Mouse (Mus musculus) kidney, postnatal 14 days (tissue): Measurements from ENCODE around the gene 1810062G17Rik.

Source experiments
- DNase-seq: peaks from one replicate; pipeline ENCODE4 v3.0.0; 2022; ENCODE audit warnings: mixed read lengths

1810062G17Rik gene

DNA sequence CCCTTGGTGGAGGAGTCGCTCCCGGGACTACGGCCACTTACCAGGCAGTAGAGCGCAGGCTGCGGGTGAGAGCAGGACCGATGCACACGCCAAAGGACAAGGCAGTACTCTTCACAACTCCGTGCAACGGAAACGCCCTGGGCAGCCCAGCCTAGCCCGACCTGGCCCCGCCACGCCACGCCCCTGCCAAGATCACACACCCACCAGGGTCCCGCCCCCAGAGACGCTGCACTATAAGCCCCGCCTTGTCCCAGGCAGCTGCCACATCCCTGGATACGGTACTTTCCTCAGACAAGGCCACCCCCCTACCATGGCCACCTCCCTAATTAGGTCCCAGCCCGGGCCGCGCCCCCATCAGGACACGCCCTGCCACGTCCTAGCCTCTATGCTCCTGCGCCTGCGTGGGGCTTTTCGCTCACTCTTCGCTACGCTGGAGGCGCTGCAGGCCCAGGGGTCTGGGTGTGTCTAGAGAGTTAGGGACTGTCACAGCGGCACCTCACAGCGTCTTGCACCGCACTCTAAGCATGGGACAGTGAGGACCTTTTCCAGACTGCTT lies at the start of gene 1810062G17Rik, which contains the start of gene Anxa5:
Gene 1810062G17Rik, plus strand, starts transcription at position 406 of the 556 bp plus-strand sequence.
Gene Anxa5, minus strand, starts transcription at position 363 of the 556 bp plus-strand sequence.
- peak; percentile 98 for DNase-seq

DNA sequence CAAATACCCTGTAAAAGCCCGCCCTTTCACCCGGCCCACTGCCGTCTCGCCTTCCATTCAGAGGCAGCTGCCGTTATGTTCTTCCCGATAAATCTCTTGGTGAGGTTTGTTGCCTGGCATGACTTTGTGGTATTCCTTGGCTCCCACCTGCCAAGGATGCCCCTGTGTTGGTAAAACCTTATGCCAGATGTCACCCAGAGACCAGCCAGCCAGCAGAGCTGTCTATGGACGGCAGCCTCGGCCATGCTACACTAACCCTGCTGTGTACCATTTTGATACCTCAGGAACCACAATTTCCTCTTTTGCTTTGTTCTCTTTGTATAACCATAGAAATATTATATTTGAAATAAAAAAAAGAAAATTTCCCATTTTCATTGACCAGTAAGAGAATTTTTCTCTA lies 48.4 kb upstream of the 1810062G17Rik start:
- no peak for DNase-seq

DNA sequence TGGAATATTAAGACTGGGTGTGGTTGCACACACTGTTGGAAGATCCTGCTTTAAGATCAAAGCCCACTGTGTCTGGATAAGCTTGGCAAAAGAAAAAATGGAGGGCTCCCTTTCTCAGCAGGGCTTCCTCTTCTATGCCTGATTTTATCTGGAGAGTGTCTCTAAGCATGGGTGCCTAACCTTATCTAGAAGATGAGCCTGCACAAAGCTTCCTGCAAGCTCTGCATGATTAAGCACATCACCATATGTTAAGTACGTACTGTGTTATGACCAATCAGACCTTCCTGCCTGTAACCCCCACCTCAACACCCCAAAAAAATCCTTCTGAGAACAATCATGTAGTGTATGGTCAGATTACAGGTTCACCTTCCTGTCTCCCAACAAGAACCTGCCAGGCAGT lies 45.4 kb upstream of the 1810062G17Rik start:
- no peak for DNase-seq

DNA sequence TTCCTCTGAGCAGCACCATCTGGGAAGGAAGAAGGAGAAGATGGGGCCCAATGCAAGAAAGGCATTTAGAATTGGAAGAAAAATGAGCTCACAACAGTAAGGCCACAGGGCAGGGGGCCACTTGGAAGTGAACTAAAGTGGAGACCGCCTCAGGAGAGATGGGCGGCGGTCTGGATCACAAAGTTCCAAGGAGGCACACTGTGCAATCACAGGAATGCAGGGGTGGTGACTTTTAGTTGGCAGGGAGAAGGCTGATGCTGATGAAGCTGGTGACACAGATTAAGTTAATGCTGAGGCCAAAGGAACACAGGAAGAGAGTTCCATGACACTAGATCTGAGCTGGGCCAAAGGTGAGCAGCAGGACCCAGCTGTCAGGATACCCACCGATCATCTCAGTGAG lies 35.5 kb upstream of the 1810062G17Rik start:
- DNase-seq, result no peak

DNA sequence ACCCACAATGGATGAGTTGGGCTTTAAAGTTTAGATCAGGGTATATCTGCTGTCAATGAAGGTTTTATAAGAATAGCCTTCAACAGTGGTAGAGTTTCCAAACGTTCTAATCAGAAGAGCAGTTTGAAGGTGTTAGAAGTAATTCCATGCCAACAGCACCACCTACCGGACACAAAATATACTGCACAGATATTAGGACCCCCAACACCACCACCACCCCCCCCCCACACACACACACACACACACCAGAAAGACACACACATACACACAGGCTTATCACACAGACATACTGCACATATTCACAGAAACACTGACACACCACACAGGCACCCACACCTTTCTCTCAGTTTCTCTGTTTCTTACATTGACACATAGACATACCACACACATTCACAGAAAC lies 33.3 kb upstream of the 1810062G17Rik start:
- peak; percentile 53 for DNase-seq

DNA sequence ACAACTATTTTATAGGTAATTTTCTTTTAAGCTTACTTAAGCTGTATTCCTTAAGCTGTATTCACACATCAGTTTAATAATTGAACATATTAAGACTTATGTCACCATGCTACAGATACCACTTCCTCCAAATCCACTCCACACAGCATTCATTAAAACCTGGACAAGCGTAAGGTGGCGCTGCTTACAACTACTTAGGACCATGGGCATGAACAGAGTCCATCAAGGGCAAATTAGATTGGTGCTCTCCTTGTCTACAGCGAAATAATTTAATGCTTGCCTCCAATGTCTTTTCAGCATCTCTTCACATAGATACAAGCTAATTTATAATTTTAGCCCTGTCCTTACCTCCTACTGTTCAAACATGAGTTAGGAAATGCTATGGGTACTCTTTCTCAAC lies 29.7 kb upstream of the 1810062G17Rik start:
- no peak for DNase-seq

DNA sequence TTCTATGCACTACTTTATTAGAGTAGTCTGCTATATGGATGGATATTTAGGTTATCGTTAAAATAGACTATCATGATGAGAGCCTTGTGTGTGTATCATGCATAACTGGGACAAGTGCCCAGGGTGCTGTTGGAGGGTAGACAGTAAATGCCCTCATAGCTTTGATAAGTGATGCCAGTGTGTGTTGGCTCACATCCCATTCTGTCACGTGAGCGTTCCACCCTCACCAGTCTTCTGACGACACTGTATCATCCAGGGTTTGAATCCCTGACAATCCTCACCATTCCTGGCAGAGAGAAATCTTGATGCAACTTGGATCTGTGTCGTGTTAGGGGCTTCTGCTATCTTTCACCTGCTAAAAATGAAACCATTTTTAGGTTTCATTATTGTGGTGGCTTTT lies 29.2 kb upstream of the 1810062G17Rik start:
- DNase-seq, result no peak

DNA sequence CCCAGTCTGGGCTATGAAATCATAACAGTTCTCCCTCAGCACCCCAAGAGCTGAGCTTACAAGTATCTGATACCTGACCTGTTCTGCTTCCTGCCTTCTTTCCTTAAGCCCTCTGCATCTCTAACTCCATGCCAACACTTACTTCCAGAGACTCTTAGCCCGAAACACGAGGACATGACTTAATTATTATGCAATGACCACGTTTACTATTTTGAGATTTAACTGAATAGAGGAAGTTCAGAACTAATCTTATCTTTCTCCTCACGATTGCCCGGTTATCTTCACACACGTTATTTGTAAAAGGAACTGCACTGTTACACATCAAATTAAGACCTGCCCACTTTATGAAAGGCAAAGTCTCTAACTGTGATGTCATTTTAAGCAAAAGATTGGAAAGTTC lies 28.8 kb upstream of the 1810062G17Rik start:
- no peak for DNase-seq

DNA sequence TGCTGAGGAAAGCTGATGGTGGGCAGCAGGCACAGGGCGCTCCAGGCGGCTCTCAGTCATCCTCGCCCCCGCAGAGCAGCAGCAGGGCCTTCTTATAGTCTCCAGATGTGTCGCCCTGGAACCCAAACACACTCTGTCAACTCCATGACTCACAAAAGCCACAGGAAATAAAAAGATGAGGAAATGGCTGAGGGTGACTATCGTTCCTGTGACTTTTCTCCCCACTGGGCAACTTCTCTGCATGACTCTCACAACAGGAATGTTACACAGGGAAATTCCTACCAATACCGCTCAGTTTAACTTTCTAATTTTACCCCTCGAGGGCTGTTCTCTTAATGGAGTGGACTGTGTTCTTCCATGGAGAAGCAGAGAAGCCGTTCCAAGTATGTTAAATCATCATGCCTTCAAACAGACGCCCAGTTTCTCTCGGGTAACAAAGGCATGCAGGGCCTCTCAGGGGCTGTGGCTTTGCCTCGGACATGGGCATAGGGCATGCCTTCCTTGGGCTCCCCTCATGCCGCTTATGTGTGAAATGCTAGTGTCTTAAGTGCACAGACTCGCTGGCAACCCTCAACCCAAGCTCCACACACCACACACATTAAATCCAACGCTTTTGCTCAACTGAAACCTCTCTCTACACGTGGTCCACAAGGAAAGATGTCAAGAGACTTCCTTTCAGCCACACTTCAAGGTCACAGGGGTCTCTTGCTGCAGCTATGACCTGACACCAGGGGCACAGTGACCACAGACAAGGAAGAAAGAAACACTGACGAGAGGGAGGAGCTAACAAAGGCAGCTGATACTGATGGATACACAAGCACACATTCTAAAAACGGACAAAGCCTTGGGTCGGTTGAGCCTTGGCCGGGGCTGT lies 26.2 kb upstream of the 1810062G17Rik start:
- no peak for DNase-seq

DNA sequence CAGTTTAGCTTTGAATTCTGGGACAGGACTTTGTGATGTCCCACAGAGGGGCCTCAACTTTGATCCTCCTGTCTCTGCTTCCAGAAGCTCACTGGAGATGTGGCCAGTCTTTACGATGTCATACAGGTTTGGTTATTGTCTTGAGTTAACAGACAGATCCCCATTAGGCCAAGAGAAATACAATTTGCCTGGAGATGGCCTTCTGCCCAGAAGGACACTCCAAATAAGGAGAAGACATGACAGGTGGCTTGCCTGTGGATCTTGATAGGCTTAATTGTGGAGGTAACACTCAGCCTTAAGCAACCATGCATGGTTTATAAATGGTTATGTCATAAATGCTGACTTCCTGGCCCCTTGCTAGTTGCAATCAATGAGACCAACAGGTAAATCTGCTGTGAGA lies 23.2 kb upstream of the 1810062G17Rik start:
- DNase-seq, result no peak

DNA sequence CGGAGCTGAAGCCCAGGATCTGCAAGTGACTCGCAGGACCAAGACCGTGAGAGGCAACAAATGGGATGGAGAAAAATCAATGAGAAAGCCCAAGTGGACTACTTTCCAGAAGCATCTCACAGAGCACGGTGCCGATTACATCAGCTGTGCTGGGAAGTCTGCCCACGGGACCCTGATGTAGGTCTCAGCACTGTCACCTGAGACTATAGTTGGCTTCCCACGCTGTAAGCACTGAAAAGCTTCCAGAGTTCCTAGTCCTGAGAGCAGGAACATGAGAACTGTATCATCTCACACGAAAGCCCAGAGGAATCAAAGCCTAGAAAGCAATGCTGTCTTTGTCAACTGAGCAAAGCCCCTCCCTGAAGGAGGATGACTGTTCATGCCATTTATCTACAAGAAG lies 20.6 kb upstream of the 1810062G17Rik start:
- DNase-seq, result no peak

DNA sequence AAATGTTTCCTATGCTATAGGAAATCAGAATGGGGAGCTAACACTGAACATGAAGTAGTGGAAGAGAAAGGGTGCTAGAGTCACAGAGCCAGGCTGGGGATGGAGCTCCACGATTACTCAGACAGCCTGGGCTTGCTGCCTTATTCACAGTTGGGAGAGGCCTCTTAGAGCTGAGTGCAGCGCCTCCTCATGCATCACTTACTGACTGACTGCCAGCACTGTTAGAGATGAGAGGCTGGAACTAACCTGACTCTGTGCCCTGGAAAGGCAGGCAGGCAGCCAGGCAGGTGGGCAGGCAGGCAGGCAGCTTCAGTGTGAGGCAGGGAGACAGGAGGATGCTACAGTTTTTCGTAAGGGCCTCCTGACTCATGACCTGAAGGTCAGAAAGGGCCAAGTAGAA lies 20.2 kb upstream of the 1810062G17Rik start:
- no peak for DNase-seq

DNA sequence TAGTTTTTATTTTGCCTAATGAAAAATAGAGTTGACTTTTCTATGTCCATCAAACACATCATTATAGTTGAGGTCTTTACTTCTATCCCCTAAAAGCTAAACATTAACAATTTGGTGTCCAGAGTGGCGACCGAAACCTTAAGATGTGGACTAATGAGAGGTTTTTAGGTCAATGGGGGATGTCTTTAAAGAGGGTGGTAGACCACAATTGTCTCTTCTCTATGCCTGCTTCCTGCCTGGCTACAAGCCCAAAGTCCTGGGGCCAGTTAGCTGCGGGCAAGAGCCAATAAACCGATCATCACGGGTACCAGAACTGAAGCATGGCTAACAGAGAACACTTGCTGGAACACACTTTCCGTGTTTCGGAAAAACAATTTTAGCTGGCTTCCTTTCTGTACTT lies 15.0 kb upstream of the 1810062G17Rik start:
- DNase-seq, result no peak

DNA sequence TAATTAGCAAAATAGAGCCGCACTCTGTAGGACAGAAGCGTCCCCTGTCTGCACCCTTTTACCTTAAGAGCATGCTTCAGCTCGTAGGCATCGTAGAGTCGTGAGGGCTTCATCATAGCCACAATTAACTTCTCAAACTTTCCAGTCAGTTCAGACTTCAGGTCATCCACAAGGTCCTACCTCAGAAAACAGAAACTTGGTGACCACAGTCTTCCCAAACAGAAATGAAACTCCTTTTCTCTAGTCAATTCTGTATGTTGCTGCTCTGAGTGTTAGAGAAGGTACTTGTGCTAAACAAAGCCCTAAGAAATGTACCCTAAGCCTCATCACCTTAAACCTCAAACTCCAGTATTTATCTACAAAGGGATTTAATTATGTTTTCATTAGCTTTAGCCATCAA lies 13.9 kb upstream of the 1810062G17Rik start:
- DNase-seq, result no peak

DNA sequence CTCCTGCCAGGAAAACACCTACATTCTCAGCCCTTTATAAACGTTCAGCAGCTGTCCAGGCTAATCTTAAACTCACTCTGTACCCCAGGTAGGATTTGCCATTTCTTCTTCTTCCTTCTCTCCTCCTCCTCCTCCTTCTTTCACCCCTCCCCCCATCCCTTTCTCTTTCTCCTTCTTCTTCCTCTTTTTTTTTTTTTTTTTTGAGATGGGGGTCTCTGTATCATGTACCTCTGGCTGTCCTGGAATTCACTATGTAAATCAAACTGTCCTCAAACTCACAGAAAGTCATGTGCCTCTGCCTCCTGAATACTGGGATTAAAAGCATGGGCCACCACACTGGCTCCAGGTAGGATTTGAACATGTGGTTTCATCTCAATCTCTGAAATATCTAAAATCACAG lies 13.4 kb upstream of the 1810062G17Rik start:
- no peak for DNase-seq

DNA sequence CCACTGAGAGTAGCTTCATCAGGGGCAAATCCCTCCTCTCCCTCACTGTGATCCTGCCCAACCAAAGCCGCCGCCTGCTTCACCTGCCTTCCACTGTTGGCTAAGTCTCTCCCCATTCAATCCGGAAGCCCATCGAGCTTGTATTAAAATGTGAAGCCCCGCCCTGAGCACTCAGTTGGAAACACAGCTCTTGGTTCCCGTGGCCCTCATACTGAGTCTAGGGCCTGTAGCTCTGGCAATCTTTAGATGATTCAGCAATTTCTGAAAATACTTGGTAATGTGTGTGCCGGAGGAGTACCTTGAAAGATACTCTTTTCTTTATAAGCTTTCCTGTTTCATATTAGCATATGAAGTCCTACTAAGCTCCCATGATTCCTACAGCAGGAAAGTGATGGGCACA lies 10.2 kb upstream of the 1810062G17Rik start:
- no peak for DNase-seq

DNA sequence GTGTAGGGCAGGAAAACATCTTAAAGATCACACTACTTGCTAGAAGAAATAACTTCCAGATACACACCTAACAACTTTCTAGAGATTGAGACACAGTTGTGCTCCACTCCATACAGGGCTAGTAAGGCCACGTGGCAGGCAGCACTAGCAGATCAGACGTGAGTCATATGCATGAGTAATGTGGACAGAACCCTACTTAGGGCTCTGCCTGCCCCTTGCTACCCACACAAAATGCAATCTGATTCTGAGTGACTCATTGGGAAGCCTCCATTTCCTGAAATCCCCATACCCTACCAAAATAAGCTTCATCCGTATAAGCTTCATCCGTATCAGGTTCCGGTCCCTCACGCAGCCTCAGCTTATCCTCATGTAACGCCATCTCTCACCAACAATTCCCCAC lies 8.1 kb upstream of the 1810062G17Rik start:
- no peak for DNase-seq

DNA sequence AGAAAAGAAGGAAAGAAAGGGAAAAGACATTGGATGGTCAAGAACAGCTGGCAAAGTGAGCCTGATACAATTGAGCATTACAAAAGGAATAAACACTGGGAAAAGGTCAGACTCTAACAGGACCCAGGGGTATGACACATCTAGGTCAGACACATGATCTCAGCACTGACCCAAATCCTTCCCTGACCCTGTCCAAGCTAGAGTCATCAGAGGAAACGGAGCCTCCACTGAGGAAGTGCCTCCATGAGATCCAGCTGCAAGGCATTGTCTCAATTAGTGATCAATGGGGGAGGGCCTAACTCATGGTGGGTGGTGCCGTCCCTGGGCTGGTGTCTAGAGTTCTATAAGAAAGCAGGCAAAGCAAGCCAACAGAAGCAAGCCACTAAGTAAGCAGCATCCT lies 6.9 kb upstream of the 1810062G17Rik start:
- no peak for DNase-seq

DNA sequence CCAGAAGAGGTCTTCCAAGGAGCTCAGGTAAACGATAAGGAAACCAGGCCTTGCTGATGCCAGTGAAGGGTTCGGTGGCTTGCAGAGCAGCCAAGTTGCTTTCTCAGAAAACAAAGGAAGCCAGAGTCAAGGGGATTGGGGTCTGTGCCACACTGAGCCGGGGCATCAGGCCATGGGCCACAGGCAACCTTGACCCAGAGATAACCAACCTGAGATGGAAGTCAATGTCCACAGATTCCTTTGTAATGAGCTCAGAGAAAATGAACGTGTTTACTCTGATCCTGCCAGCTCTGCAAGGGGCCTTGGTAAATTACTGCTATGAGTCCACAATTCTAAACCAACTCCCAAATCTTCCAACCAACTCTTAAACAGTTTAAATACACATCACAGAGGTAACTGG lies 3.9 kb upstream of the 1810062G17Rik start:
- DNase-seq, result no peak

DNA sequence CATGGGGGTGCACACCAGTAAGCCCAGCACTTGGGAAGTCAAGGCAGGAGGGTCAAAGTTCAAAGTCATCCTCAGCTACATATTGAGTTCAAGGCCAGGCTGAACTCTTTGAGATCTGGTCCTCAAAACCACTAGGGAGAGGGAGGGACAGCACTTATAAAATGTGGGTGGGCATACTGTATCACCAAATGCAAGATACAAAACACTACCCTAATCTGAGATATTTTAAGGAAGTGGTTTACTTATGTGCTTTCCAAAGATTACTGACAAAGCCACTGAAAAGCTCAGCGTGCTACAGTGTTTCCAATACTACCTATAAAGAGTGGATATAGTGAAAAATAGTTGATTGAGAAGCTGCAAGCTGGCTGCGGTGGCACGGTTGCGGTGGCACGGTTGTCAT lies 2.5 kb upstream of the 1810062G17Rik start:
- no peak for DNase-seq

DNA sequence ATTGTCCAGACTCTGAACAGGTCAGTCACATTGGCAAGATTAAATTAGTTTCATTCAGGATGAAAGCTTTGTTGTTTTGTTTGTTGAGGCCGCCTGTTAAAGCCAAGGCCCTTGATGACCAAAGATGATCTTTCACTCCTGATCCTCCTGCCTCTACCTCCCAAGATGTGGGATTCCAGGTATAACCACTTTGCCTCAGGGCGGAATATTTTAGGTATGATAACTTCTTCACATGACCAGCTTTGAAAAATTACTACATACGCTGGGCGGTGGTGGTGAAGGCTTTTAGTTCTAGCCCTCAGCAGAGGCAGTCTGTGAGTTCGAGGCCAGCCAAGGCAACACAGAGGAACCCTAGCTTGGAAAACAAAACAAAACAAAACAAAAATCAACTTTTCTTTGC lies 1.3 kb upstream of the 1810062G17Rik start:
- no peak for DNase-seq

DNA sequence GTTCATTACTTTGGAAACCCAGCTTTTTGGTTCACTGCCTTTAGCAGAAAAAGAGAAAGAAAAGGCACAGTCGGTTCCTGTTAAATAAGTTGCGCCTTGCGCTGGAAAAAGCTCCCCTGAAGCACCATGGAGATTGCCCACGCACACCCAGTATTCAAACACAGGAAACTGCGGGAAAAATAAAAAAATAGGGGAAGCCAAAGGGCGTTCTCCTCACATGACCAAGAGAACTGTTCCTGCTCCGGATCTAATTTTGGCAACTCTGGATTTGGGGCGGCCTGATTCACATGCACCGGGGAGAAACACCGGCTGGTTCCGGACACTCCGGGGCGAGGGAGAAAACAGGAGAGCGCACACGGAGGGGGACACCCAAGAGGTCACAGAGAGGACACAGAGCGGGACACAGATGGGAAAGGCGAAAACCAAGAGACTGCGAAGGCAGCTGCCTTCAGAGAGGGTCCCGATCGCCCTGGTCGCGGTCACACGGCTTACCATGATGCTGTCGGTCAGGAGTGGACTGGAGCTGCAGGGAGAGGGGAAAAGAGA lies 726 bp upstream of the 1810062G17Rik start:
- peak; percentile 55 for DNase-seq

DNA sequence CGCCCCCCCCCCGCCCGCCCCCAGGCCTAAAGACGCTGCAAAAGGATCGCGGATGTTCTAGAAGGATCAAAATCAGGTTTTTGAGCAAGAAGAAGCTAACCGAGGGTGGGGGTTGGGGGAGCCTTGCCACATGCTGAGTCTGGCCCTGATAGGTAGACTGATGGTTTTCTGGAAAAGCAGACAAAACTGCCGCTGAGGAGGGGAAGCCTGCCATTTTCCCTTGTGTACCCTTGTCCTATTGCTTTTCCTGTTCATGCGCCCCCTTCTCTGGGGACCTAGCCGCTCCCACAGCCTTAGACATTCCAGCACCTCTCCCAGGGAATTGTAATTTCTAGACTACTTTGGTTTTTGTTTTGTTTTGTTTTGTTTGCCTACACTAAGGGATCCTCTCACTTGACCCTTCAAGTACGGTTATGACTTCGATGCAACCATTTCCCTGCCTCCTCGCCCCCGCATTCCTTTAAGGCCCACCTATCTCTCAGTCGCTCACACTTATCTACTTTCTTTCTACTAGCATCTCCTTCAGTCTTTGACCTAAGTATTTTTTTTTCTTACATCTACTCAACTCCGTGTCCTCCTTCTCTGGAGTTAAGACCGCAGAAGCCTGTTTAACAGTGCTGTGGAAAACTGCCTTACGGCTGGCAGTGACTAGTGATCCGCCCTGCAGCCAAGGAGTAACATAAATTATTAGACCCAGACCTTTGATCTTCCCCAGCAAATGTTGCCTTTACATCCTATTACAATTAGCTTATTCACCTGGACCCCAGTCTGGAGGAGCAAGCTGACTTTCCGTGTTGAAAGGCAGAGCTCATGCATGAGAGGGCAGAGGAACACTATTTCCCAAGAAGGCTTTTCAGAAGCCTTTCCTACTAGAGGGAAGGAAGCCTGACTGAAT lies 771 bp downstream of the 1810062G17Rik start:
- DNase-seq, result peak; percentile 20
